ENCODE assay signal across 9 mouse cellular contexts in genomic region chr12:105563726-105564275, GRCm38 (mm10). TPM values are rescaled to one million over a fixed set of nuclear protein-coding genes. Genes with fewer than 3 reads are reported as not detected.
A peak's percentile ranks its signal among the peaks of the same experiment; 100 is the strongest.
DNase-seq lines count a peak whose midpoint lies in the region; ATAC-seq and TF ChIP-seq lines count a peak whose summit lies in the region.
"Had no signal": no experiment of that assay in that cellular context is flagged by ENCODE, and none has a peak within 500 bp of the region (broad histone marks: within the 10 kb centered on the region; RNA-seq: fewer than 3 reads in every experiment).

No protein-coding gene starts in this region.

- H3K79me2 ChIP-seq in myocyte (ENCODE audit: control insufficient read depth, insufficient read depth), result no peaks in the 10 kb centered on the region

- intact Hi-C loops in heart, postnatal 25 days (cut with DNase I), result loop anchor here (2.0 kb wide), 1 partner anchor 21 kb away; no protein-coding TSS in a partner anchor

- no peaks in the 10 kb centered on the region for H3K36me3 ChIP-seq in heart, postnatal 0 days (replicated peaks; ENCODE audit: control insufficient read depth, insufficient read depth, low read length)
- H3K36me3 ChIP-seq in hindbrain, postnatal 0 days (ENCODE audit: insufficient read depth, low read length), result no peaks in the 10 kb centered on the region
- H3K36me3 ChIP-seq in myocyte (ENCODE audit: control insufficient read depth, insufficient read depth), result no peaks in the 10 kb centered on the region

- no peak overlapping the region for H3ac ChIP-seq in myocyte (ENCODE audit: control insufficient read depth, insufficient read length)

- H3K9ac ChIP-seq in heart, postnatal 0 days (replicated peaks; ENCODE audit: low read depth, low read length), result 0 out of 2 replicates have a peak overlapping the region, but pooled peaks have one; percentile 25
- no peak overlapping the region for H3K9ac ChIP-seq in hindbrain, postnatal 0 days (replicated peaks; ENCODE audit: low read length)

- H3K4me1 ChIP-seq in heart, postnatal 0 days (ENCODE audit: control insufficient read depth, insufficient read depth), result peaks cover 20% of the 10 kb centered on the region; the same call in 1 of the 2 replicates
- H3K4me1 ChIP-seq in hindbrain, postnatal 0 days (ENCODE audit: insufficient read depth, low read length), result no peaks in the 10 kb centered on the region; the same call in none of the 2 replicates

- H3K4me2 ChIP-seq in heart, postnatal 0 days (ENCODE audit: low read depth, low read length), result peak overlapping the region; percentile 68
- H3K4me2 ChIP-seq in hindbrain, postnatal 0 days (ENCODE audit: low read depth, low read length), result peak overlapping the region; percentile 59
- peak overlapping the region; percentile 72 for H3K4me2 ChIP-seq in myocyte (ENCODE audit: low read depth)

- H3K4me3 ChIP-seq in heart, postnatal 0 days (ENCODE audit: low read depth, low read length), result peak overlapping the region; percentile 47
- H3K4me3 ChIP-seq in hindbrain, postnatal 0 days (ENCODE audit: low read length), result peak overlapping the region; percentile 28
- peak overlapping the region; percentile 15 for H3K4me3 ChIP-seq in myocyte
- H3K4me3 ChIP-seq: erythroblast, embryonic 14.5 days had no signal

- no peak for ATAC-seq in heart, postnatal 0 days (ENCODE audit: insufficient read depth, low read depth)
- no peak for ATAC-seq in hindbrain, postnatal 0 days

- WGBS in heart, postnatal 0 days, result 12% methylated on average over 25 of the region's 25 CpGs
- WGBS in hindbrain, postnatal 0 days, result 11% methylated on average over 25 of the region's 25 CpGs

- no peak for DNase-seq in heart, postnatal 0 days (ENCODE audit: low spot score)
- no peak for DNase-seq in heart, postnatal 25 days (ENCODE audit: low spot score)
- peak; percentile 28 for DNase-seq in embryo, embryonic 10.5 days (ENCODE audit: low spot score)
- DNase-seq in hindbrain, postnatal 0 days (ENCODE audit: low spot score), result no peak
- DNase-seq in thymus, postnatal 4 days, result no peak
- DNase-seq in adrenal gland, adult (ENCODE audit: inconsistent age in 2 of 2, low spot score in 1 of 2), result no peak
- no peak for DNase-seq in adrenal gland, adult 8-10 months

- no peak for TF ChIP-seq CTCF in heart, postnatal 0 days (IDR thresholded peaks at IDR 0.05; ENCODE audit: low read depth)
- TF ChIP-seq CTCF in hindbrain, postnatal 0 days (IDR thresholded peaks at IDR 0.05; ENCODE audit: low read depth), result no peak

- no peak for TF ChIP-seq POLR2A in myocyte (IDR thresholded peaks at IDR 0.05; ENCODE audit: insufficient read length, low read depth)

- H3K27ac ChIP-seq in heart, postnatal 0 days (ENCODE audit: low read depth), result no peak overlapping the region
- no peak overlapping the region for H3K27ac ChIP-seq in hindbrain, postnatal 0 days

- TF ChIP-seq EP300 in heart, postnatal 0 days (IDR thresholded peaks at IDR 0.05; ENCODE audit: low read depth), result no peak

- H3K9me3 ChIP-seq in heart, postnatal 0 days (replicated peaks; ENCODE audit: control insufficient read depth, low read length), result peaks cover 6% of the 10 kb centered on the region; the same call in 1 of the 2 replicates
- no peaks in the 10 kb centered on the region for H3K9me3 ChIP-seq in hindbrain, postnatal 0 days (ENCODE audit: low read length)

- peaks cover 27% of the 10 kb centered on the region for H3K27me3 ChIP-seq in heart, postnatal 0 days (ENCODE audit: control insufficient read depth, insufficient read depth, low read length)
- 0 out of 2 replicates have a peak, but pooled peaks cover 3% of the 10 kb centered on the region for H3K27me3 ChIP-seq in hindbrain, postnatal 0 days (ENCODE audit: insufficient read depth, low read length)
- no peaks in the 10 kb centered on the region for H3K27me3 ChIP-seq in myocyte (ENCODE audit: control insufficient read depth, insufficient read depth, insufficient read length)

TF ChIP-seq in myocyte, 11 proteins besides CTCF, POLR2A, EP300 and RAD21:
- TF ChIP-seq USF1 (IDR thresholded peaks at IDR 0.05; ENCODE audit: low read depth), result no peak
- TF ChIP-seq TCF12 (IDR thresholded peaks at IDR 0.05; ENCODE audit: insufficient read depth, poor library complexity, severe bottlenecking), result no peak
- no peak for TF ChIP-seq MYOG (IDR thresholded peaks at IDR 0.05; ENCODE audit: control insufficient read depth in 1 of 3, insufficient read depth in 1 of 3, insufficient read length in 2 of 3, low read depth in 2 of 3)
- TF ChIP-seq SRF (IDR thresholded peaks at IDR 0.05; ENCODE audit: control insufficient read depth, insufficient read length, low read depth), result no peak
- TF ChIP-seq REST (IDR thresholded peaks at IDR 0.05; ENCODE audit: insufficient read depth, insufficient read length), result no peak
- TF ChIP-seq CEBPB (IDR thresholded peaks at IDR 0.05; ENCODE audit: insufficient read depth, poor library complexity, severe bottlenecking), result no peak
- no peak for TF ChIP-seq TCF3 (IDR thresholded peaks at IDR 0.05; ENCODE audit: insufficient read length, low read depth)
- TF ChIP-seq MAX (IDR thresholded peaks at IDR 0.05; ENCODE audit: low read depth), result no peak
- TF ChIP-seq E2F4 (IDR thresholded peaks at IDR 0.05; ENCODE audit: insufficient read depth), result no peak
- TF ChIP-seq MYOD1 (IDR thresholded peaks at IDR 0.05; ENCODE audit: control insufficient read depth in 1 of 3, insufficient read length in 2 of 3, low read depth in 2 of 3), result no peak
- TF ChIP-seq POLR2AphosphoS2 (IDR thresholded peaks at IDR 0.05; ENCODE audit: insufficient read length, low read depth), result no peak

RNA-seq across cellular contexts. Expression of gene Bdkrb2, which starts 0.8 kb away (rescaled TPM):
- total RNA-seq in heart, postnatal 0 days (2014; rRNA removed; ENCODE audit: low replicate concordance), result 0.54 and 4.0 TPM in 2 replicates
- 0.60 and 0.71 TPM in 2 replicates for polyA plus RNA-seq in heart, postnatal 0 days (2015; fragmentation: Nextera tagmentation; extraction: Ambion mirVana)
- total RNA-seq in heart, postnatal 25 days (2021), result under 1 TPM; 0.59 to 0.88 TPM
- total RNA-seq in hindbrain, postnatal 0 days (2014; rRNA removed), result 2.6 and 3.7 TPM in 2 replicates
- 0.90 and 0.98 TPM in 2 replicates for polyA plus RNA-seq in hindbrain, postnatal 0 days (2015; fragmentation: Nextera tagmentation; extraction: Ambion mirVana)
- 2.2 TPM for polyA plus RNA-seq in myocyte (2012; fragmentation: generic; extraction: Trizol)
- 10 to 100 TPM in 3 of 4 experiments, 1 to 10 TPM in 1; 7.6 to 14.0 (median 10.5) TPM for total RNA-seq in adrenal gland, adult 8-10 months (2022)
- polyA plus RNA-seq: erythroblast, embryonic 14.5 days had no signal

RNA-seq across cellular contexts. Expression of gene Bdkrb1, which starts 39.1 kb away (rescaled TPM):
- total RNA-seq in heart, postnatal 0 days (2014; rRNA removed; ENCODE audit: low replicate concordance), result not detected in 2 replicates
- not detected in 2 replicates for polyA plus RNA-seq in heart, postnatal 0 days (2015; fragmentation: Nextera tagmentation; extraction: Ambion mirVana)
- not detected for total RNA-seq in heart, postnatal 25 days (2021)
- total RNA-seq in hindbrain, postnatal 0 days (2014; rRNA removed), result 0.63 TPM in 1 of 2 replicates, not detected in the other
- polyA plus RNA-seq in hindbrain, postnatal 0 days (2015; fragmentation: Nextera tagmentation; extraction: Ambion mirVana), result 0.18 TPM in 1 of 2 replicates, not detected in the other
- polyA plus RNA-seq in myocyte (2012; fragmentation: generic; extraction: Trizol), result 1.00 TPM
- not detected for total RNA-seq in adrenal gland, adult 8-10 months (2022)
- polyA plus RNA-seq: erythroblast, embryonic 14.5 days had no signal
